Mouse (Mus musculus) embryo, embryonic 11.5 days (tissue): ENCODE data around the gene Ndufaf1.
A peak's percentile ranks its signal among the peaks of the same experiment; 100 is the strongest.

ENCODE experiments used
- DNase-seq: peaks from one replicate; pipeline ENCODE4 v3.0.0-alpha.2; 2012; ENCODE audit warnings: low read depth, low spot score

The Ndufaf1 gene

DNA sequence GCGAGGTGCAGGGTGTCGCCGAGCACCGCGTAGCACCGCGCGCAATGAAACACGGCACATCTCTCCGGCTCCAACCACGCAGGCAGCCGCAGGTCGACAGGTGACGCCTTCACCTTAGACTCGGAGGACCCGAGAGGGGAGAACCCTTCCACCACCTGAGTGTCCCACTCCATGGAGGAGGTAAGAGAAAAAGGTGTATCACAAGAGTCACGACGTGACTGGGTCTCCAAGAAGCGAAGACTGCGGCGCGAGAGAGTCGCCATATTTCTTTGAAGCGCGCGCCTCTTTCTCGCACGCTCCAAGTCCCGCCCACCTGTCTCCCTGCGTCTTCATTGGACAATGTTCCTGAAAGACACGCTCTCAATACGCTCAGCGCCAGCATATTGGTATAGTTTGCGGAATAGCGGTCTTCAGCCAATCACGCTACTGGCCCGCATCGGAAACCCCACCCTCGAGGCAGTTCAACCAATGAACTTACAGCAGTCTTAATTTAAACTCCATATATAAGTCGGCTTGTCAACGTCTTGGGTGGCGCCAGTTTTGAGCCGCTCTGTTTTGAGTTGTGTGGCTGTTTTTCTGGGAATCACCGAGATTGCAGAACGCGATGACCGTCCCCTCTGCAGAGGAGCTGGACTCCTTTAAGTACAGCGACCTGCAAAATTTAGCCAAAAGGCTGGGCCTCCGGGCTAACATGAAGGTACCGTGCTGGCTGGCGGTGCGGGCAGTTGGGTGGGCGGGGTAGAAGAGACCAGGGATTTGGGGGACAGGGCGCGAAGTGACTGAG is 44.2 kb downstream of the Ndufaf1 start, which contains the start of the genes Nusap1 and Oip5:
Gene Nusap1 (plus strand): TSS at position 100 of the 784 bp plus-strand sequence.
Gene Oip5 (minus strand): TSS at position 271 of the 784 bp plus-strand sequence.
- DNase-seq = peak; percentile 93

DNA sequence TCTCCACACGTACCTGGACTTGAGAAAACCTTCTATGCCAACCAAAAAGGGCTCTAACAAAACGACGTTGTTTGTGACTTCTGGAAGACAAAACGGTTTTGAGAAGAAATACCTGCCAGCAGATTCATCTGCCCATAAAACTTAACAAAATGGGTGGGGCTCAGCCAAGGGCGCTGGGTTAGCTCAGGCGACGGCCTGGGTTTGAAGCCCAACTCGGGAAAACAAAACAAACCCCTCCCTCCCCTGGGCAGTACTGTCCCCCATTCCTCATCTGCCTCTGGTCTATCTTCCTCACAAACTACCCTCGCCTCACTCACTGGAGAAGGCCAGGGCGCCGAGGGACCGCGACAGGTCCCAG is 44.8 kb downstream of the Ndufaf1 start:
- DNase-seq = no peak

DNA sequence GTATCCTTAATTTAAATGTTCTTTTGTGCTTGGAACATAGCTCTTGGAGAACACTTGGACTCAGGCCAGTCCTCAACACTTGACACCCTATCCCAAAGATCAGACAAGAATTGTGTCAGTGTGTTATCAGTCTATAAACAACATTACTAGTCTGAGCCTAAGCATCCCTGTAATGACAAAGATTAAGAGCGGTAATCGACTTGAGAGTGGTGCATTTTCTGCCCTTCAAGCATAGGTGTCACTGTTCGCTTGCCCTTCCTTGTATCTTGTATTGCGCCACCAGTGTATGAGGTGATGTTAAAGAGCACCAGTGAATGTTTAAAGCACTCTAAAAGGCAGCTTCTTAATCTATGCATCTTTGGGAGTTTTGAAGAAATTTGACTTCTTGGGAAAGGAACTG is 55.6 kb downstream of the Ndufaf1 start:
- DNase-seq = no peak
